Mouse (Mus musculus) CD8-positive naive resting alpha-beta T cell, adult 2 months (primary cell): ENCODE data around the gene Phlpp1.
"Not testable (repeated sequence)": the region's sequence is repeated elsewhere in the genome, so short reads cannot be mapped to it uniquely, and the experiment has no call there.

Experiments used
- DNase-seq, 2 experiments: peaks; one replicate each; pipeline ENCODE4 v3.0.0; 2022; ENCODE audit warnings: low read depth in 2 of 2, low spot score in 2 of 2

The Phlpp1 gene

GRCm38 (mm10) chr1:106310285-106310684, 138.7 kb downstream of the Phlpp1 start:
- DNase-seq, result no peak

GRCm38 (mm10) chr1:106311830-106312229, 140.3 kb downstream of the Phlpp1 start:
- DNase-seq, result not testable (repeated sequence)

- DNase-seq, result no peak
Observed at GRCm38 (mm10) chr1:106314476-106314875, 142.9 kb downstream of the Phlpp1 start.

GRCm38 (mm10) chr1:106316641-106317304, 145.2 kb downstream of the Phlpp1 start:
- DNase-seq, result no peak

GRCm38 (mm10) chr1:106318341-106318740, 146.8 kb downstream of the Phlpp1 start:
- DNase-seq, result no peak

GRCm38 (mm10) chr1:106320583-106320982, 149.0 kb downstream of the Phlpp1 start:
- no peak for DNase-seq

- peak in 1 of 2 experiments; percentile 1 for DNase-seq
Observed at GRCm38 (mm10) chr1:106321432-106322126, 150.0 kb downstream of the Phlpp1 start.

- DNase-seq, result no peak
Observed at GRCm38 (mm10) chr1:106326691-106327090, 155.1 kb downstream of the Phlpp1 start.

GRCm38 (mm10) chr1:106342100-106342499, 170.5 kb downstream of the Phlpp1 start:
- no peak for DNase-seq

GRCm38 (mm10) chr1:106345265-106345664, 173.7 kb downstream of the Phlpp1 start:
- DNase-seq, result no peak

GRCm38 (mm10) chr1:106346776-106347175, 175.2 kb downstream of the Phlpp1 start:
- DNase-seq, result no peak

- DNase-seq, result no peak
Observed at GRCm38 (mm10) chr1:106349116-106349515, 177.6 kb downstream of the Phlpp1 start.

GRCm38 (mm10) chr1:106351512-106351911, 180.0 kb downstream of the Phlpp1 start:
- no peak for DNase-seq

- no peak for DNase-seq
Observed at GRCm38 (mm10) chr1:106352801-106353511, 181.4 kb downstream of the Phlpp1 start.

- no peak for DNase-seq
Observed at GRCm38 (mm10) chr1:106353993-106354392, 182.4 kb downstream of the Phlpp1 start.

GRCm38 (mm10) chr1:106359474-106359873, 187.9 kb downstream of the Phlpp1 start:
- no peak for DNase-seq

GRCm38 (mm10) chr1:106362841-106363604, 191.5 kb downstream of the Phlpp1 start:
- no peak for DNase-seq

GRCm38 (mm10) chr1:106369330-106369729, 197.8 kb downstream of the Phlpp1 start:
- DNase-seq, result no peak

- DNase-seq, result no peak
Observed at GRCm38 (mm10) chr1:106372446-106372845, 200.9 kb downstream of the Phlpp1 start.

GRCm38 (mm10) chr1:106373656-106374055, 202.1 kb downstream of the Phlpp1 start:
- DNase-seq, result no peak

- DNase-seq, result no peak
Observed at GRCm38 (mm10) chr1:106374274-106374673, 202.7 kb downstream of the Phlpp1 start.
